Comparison of ENCODE assay signal across 9 mouse cellular contexts in the genomic region with DNA sequence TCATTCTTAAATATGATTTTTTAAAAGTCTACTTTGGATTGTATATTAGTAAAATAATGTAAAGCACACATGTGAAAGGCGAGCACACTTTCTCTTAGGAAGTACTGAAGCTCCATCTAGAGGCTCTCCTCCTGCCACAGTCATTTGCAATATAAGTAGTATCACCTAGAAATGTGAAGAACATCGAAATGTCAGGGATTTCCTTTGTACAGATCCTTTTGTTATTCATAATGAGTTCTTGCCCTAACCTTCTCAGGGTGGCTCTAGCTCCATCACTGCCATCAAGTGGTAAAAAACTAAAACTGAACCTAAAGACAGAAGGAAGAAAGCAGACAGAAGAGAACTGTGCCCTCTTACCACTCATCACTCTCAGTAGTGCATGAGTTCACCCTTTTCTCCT. TPM values are rescaled to one million over a fixed set of nuclear protein-coding genes. Genes with fewer than 3 reads are reported as not detected.
DNase-seq lines count a peak whose midpoint lies in the region; ATAC-seq and TF ChIP-seq lines count a peak whose summit lies in the region.
"Had no signal": no experiment of that assay in that cellular context is flagged by ENCODE, and none has a peak within 500 bp of the region (broad histone marks: within the 10 kb centered on the region; RNA-seq: fewer than 3 reads in every experiment).

No protein-coding gene starts in this region.

- H3K27ac ChIP-seq in limb, embryonic 14.5 days (replicated peaks; ENCODE audit: low read depth, low read length) = no peak overlapping the region
- no peak overlapping the region for H3K27ac ChIP-seq in limb, embryonic 10.5 days
- H3K27ac ChIP-seq in midbrain, embryonic 16.5 days (ENCODE audit: low read length) = no peak overlapping the region

- DNase-seq in limb, embryonic 14.5 days (ENCODE audit: low spot score) = peak; percentile 8
- no peak for DNase-seq in limb, embryonic 10.5 days (ENCODE audit: low spot score)
- DNase-seq in Muller cell, postnatal 12 days (ENCODE audit: inconsistent ontology term) = peak; percentile 59
- peak; percentile 16 for DNase-seq in embryo, embryonic 10 days (ENCODE audit: low spot score)
- DNase-seq in urinary bladder, postnatal 4 days (ENCODE audit: low spot score in 2 of 2) = no peak
- no peak for DNase-seq in left cerebral cortex, postnatal 36 days (ENCODE audit: low spot score in 2 of 2)
- DNase-seq in left cerebral cortex, adult 9 months (ENCODE audit: low spot score in 2 of 2) = no peak

- no peaks in the 10 kb centered on the region for H3K9me3 ChIP-seq in limb, embryonic 14.5 days (ENCODE audit: control insufficient read depth, low read length)
- no peaks in the 10 kb centered on the region for H3K9me3 ChIP-seq in limb, embryonic 10.5 days (replicated peaks)
- no peaks in the 10 kb centered on the region for H3K9me3 ChIP-seq in midbrain, embryonic 16.5 days (replicated peaks; ENCODE audit: control insufficient read depth, low read length, poor library complexity, severe bottlenecking)
- H3K9me3 ChIP-seq: heart, embryonic 12.5 days had no signal

- H3K4me3 ChIP-seq in limb, embryonic 14.5 days (replicated peaks; ENCODE audit: low read length) = no peak overlapping the region
- no peak overlapping the region for H3K4me3 ChIP-seq in limb, embryonic 10.5 days
- no peak overlapping the region for H3K4me3 ChIP-seq in midbrain, embryonic 16.5 days (ENCODE audit: low read depth, low read length)
- H3K4me3 ChIP-seq: heart, embryonic 12.5 days had no signal

- no peaks in the 10 kb centered on the region; the same call in 1 of the 2 replicates for H3K36me3 ChIP-seq in limb, embryonic 14.5 days (ENCODE audit: control insufficient read depth, insufficient read depth, low read length)
- no peaks in the 10 kb centered on the region; the same call in 1 of the 2 replicates for H3K36me3 ChIP-seq in limb, embryonic 10.5 days
- no peaks in the 10 kb centered on the region for H3K36me3 ChIP-seq in midbrain, embryonic 16.5 days (ENCODE audit: control insufficient read depth, insufficient read depth, low read length)
- H3K36me3 ChIP-seq: heart, embryonic 12.5 days had no signal

- 62% methylated on average over 2 of the region's 2 CpGs for WGBS in limb, embryonic 14.5 days
- WGBS in limb, embryonic 10.5 days = 78% methylated on average over 2 of the region's 2 CpGs
- 38% methylated on average over 2 of the region's 2 CpGs for WGBS in midbrain, embryonic 16.5 days

- no peak for ATAC-seq in limb, embryonic 14.5 days (ENCODE audit: low FRiP score, low read depth)
- peak; percentile 67; the same call in 1 of the 2 replicates for ATAC-seq in midbrain, embryonic 16.5 days

- H3K4me1 ChIP-seq in limb, embryonic 14.5 days (ENCODE audit: control insufficient read depth, insufficient read depth, low read length) = no peaks in the 10 kb centered on the region
- H3K4me1 ChIP-seq in limb, embryonic 10.5 days = no peaks in the 10 kb centered on the region
- H3K4me1 ChIP-seq in midbrain, embryonic 16.5 days (ENCODE audit: control insufficient read depth, insufficient read depth, low read length) = no peaks in the 10 kb centered on the region
- H3K4me1 ChIP-seq: heart, embryonic 12.5 days had no signal

- no peak overlapping the region for H3K9ac ChIP-seq in limb, embryonic 14.5 days (ENCODE audit: low read depth, low read length, severe bottlenecking)
- no peak overlapping the region for H3K9ac ChIP-seq in midbrain, embryonic 16.5 days (ENCODE audit: low read depth, low read length)
- H3K9ac ChIP-seq: heart, embryonic 12.5 days had no signal

- intact Hi-C loops in left cerebral cortex, postnatal 36 days (cut with DNase I) = no loop called here

- no peak for TF ChIP-seq POLR2A in limb, embryonic 14.5 days (IDR thresholded peaks at IDR 0.05; ENCODE audit: borderline replicate concordance, extremely low read depth, insufficient read depth, insufficient read length)

- no peaks in the 10 kb centered on the region for H3K27me3 ChIP-seq in limb, embryonic 14.5 days (ENCODE audit: control insufficient read depth, insufficient read depth, low read length)
- H3K27me3 ChIP-seq in limb, embryonic 10.5 days (ENCODE audit: low read depth, poor library complexity, severe bottlenecking) = no peaks in the 10 kb centered on the region
- H3K27me3 ChIP-seq in midbrain, embryonic 16.5 days (ENCODE audit: control insufficient read depth, insufficient read depth, low read depth, low read length) = no peaks in the 10 kb centered on the region
- H3K27me3 ChIP-seq: heart, embryonic 12.5 days had no signal

- H3K4me2 ChIP-seq in limb, embryonic 14.5 days (replicated peaks; ENCODE audit: low read depth, low read length, severe bottlenecking) = no peak overlapping the region
- H3K4me2 ChIP-seq in midbrain, embryonic 16.5 days (ENCODE audit: low read length) = no peak overlapping the region
- H3K4me2 ChIP-seq: heart, embryonic 12.5 days had no signal

RNA-seq across cellular contexts. Expression of a gene that starts 49.2 kb away (rescaled TPM):
- polyA plus RNA-seq in limb, embryonic 14.5 days (2012; rRNA removed) = 18.2 and 19.7 TPM in 2 replicates
- polyA plus RNA-seq in limb, embryonic 14.5 days (2014; fragmentation: Nextera tagmentation; extraction: Ambion mirVana) = 43.2 and 43.3 TPM in 2 replicates
- 16.5 and 24.2 TPM in 2 replicates for polyA plus RNA-seq in limb, embryonic 10.5 days (2016; fragmentation: Nextera tagmentation; extraction: Ambion mirVana)
- polyA plus RNA-seq in midbrain, embryonic 16.5 days (2015; fragmentation: Nextera tagmentation; extraction: Ambion mirVana) = 20.9 and 24.5 TPM in 2 replicates
- 10 to 100 TPM; 17.1 to 23.7 TPM for total RNA-seq in left cerebral cortex, postnatal 36 days (2021)

Comparison
In these comparisons a context has a peak if more than half of its experiments do, and no peak if none do; other contexts are left out.
1. DNase-seq: peak in limb, embryonic 14.5 days (single experiment), Muller cell, postnatal 12 days (single experiment) and embryo, embryonic 10 days (single experiment); none in limb, embryonic 10.5 days (single experiment), urinary bladder, postnatal 4 days (0 of 2), left cerebral cortex, postnatal 36 days (0 of 2) and left cerebral cortex, adult 9 months (0 of 2).